Mouse (Mus musculus): Measurements from ENCODE around the gene Gm14692. TPM values are rescaled to one million over a fixed set of nuclear protein-coding genes. Genes with fewer than 3 reads are reported as not detected.
"Not testable (repeated sequence)": the region's sequence is repeated elsewhere in the genome, so short reads cannot be mapped to it uniquely, and the experiment has no call there.

The Gm14692 gene
- not detected in 2 replicates for polyA plus RNA-seq (2015; fragmentation: Nextera tagmentation; extraction: Ambion mirVana)

DNA sequence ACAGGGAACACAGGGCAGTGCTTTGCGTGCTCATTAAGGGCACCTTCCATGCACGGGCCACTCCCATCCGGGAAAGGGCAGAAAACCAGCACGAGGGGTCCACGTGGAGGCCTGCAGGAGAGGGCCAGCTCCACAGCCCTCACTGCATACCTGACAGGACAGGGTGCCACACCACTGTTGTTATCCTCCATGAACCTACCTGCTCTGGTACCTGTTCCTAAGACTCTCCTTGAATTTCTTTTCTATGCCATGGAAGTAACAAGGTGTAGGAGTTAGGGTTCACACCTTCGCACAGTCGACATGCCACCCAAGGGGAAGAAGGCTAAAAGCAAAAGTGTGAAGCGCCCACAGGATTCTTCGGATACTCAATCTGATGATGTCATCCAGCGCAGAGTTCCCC, at the start of gene Gm14692:
Gene Gm14692, plus strand, starts transcription at position 301 of the 400 bp plus-strand sequence.
- ATAC-seq (replicated peaks; ENCODE audit: extremely low read depth, insufficient read depth, low FRiP score); H3K9ac ChIP-seq (ENCODE audit: low read length); H3K4me3 ChIP-seq (ENCODE audit: low read length); H3K36me3 ChIP-seq (ENCODE audit: control insufficient read depth, insufficient read depth); H3K27ac ChIP-seq (ENCODE audit: low read length); H3K27me3 ChIP-seq (ENCODE audit: control insufficient read depth, insufficient read depth, low read length); H3K9me3 ChIP-seq (replicated peaks; ENCODE audit: control insufficient read depth, low read length); H3K4me2 ChIP-seq (ENCODE audit: low read depth, low read length); H3K4me1 ChIP-seq (ENCODE audit: control insufficient read depth, insufficient read depth, low read length): not testable (repeated sequence)
- 79% methylated on average over 5 of the region's 10 CpGs for WGBS

GRCm38 (mm10) chrX:67693462-67693861, 2.0 kb upstream of the Gm14692 start, which contains the start of gene Gm1140:
Gene Gm1140 (minus strand): TSS chrX:67693562.
- not testable (repeated sequence) for H3K27me3 ChIP-seq (ENCODE audit: control insufficient read depth, insufficient read depth, low read length); H3K4me2 ChIP-seq (ENCODE audit: low read depth, low read length); H3K4me1 ChIP-seq (ENCODE audit: control insufficient read depth, insufficient read depth, low read length); H3K36me3 ChIP-seq (ENCODE audit: control insufficient read depth, insufficient read depth); H3K4me3 ChIP-seq (ENCODE audit: low read length); H3K9me3 ChIP-seq (replicated peaks; ENCODE audit: control insufficient read depth, low read length); ATAC-seq (replicated peaks; ENCODE audit: extremely low read depth, insufficient read depth, low FRiP score); H3K9ac ChIP-seq (ENCODE audit: low read length); H3K27ac ChIP-seq (ENCODE audit: low read length)
- WGBS: 77% methylated on average over 3 of the region's 11 CpGs

Other genes with a start within 250 kb of the Gm14692 start
- not detected in 2 replicates for gene Gm1140, start 2.1 kb upstream of the Gm14692 start, polyA plus RNA-seq (2015; fragmentation: Nextera tagmentation; extraction: Ambion mirVana)
- not detected in 2 replicates for gene 4933436I01Rik, start 225.8 kb downstream of the Gm14692 start, polyA plus RNA-seq (2015; fragmentation: Nextera tagmentation; extraction: Ambion mirVana)

All from heart, embryonic 16.5 days (tissue).